Mouse (Mus musculus) thymus, postnatal 0 days (tissue): ENCODE measurements around the gene Det1. TPM values are rescaled to one million over a fixed set of nuclear protein-coding genes. Genes with fewer than 3 reads are reported as not detected.

Experiments
- DNase-seq: peaks from one replicate; pipeline ENCODE4 v3.0.0-alpha.2; 2015; ENCODE audit warnings: low spot score
- microRNA-seq: library from miRNA; unstranded; fragments of <30 nt; microRNA quantifications from one replicate; pipeline ENCODE4, GENCODE M21; 2016; ENCODE audit warnings: borderline number of aligned reads
- polyA plus RNA-seq: library from polyadenylated mRNA; unstranded; fragments of >200 nt; fragmentation: Nextera tagmentation; extraction: Ambion mirVana; gene quantifications from 2 replicates; pipeline ENCODE4 v1.2.1, GENCODE M21; 2015

Gene Det1
- polyA plus RNA-seq, 1 experiment from 2014 or later: 21.4 TPM

GRCm38 (mm10) chr7:78782639-78783581, 64.2 kb downstream of the Det1 start, which contains the start of the genes Mrps11 and Mrpl46:
Mrps11 (plus strand) TSS chr7:78783119.
Mrpl46 (minus strand) TSS chr7:78783531.
- peak; percentile 89 for DNase-seq

GRCm38 (mm10) chr7:78778741-78779140, 68.3 kb downstream of the Det1 start:
- DNase-seq: no peak

Small RNA genes within 50 kb of the gene (microRNA-seq; reads per million reads assigned to microRNA genes)
- gene Mir7-2: 7.1 reads per million, percentile 12 among the genes with 10 or more reads in this experiment

Other genes with a start within 250 kb of the Det1 start
- 56.4 and 75.0 TPM in 2 replicates for gene Ntrk3, start 109.3 kb downstream of the Det1 start, polyA plus RNA-seq
- gene Mrps11, start 64.1 kb downstream of the Det1 start, polyA plus RNA-seq: 84.2 and 88.0 TPM in 2 replicates
- 87.7 and 89.1 TPM in 2 replicates for gene Mrpl46, start 63.7 kb downstream of the Det1 start, polyA plus RNA-seq
- 45.4 and 45.7 TPM in 2 replicates for gene Aen, start 48.6 kb upstream of the Det1 start, polyA plus RNA-seq
- gene Isg20, start 66.2 kb upstream of the Det1 start, polyA plus RNA-seq: 136 and 152 TPM in 2 replicates
- 0.09 and 0.39 TPM in 2 replicates for gene Acan, start 206.2 kb upstream of the Det1 start, polyA plus RNA-seq